Mouse (Mus musculus): ENCODE measurements around the gene Zfp652.

DNA sequence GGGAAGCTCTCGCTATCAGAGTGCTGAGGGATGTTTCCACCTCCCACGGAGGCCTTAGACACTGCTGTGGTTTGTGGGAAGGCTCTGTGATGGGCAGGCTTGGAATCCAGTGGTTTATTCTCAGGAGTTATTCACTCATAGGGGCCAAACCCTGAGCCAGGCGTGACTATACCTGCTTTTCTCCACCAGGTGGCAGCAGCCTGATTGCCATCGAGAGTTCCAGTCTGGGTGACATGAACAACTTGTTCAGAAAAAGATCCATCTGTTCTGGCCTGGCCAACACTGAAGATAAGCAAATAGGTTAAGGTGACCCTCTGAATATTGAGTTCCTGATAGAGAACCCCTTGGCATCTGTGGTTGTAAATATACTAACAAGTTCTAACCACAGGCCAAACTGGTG, 26.4 kb upstream of the Zfp652 start:
- no peak for TF ChIP-seq POLR2A (IDR thresholded peaks at IDR 0.05; ENCODE audit: control insufficient read depth, extremely low read depth, insufficient read depth, low read length, poor library complexity)
- peak; percentile 71; the same call in 1 of the 2 replicates for TF ChIP-seq CTCF (IDR thresholded peaks at IDR 0.05; ENCODE audit: borderline replicate concordance, control insufficient read depth, extremely low read depth, insufficient read depth, low read length, poor library complexity)

Data from thymus, adult 2 months (tissue).